ENCODE assay signal across 9 mouse cellular contexts in genomic region chr16:33751152-33751551, GRCm38 (mm10). TPM values are rescaled to one million over a fixed set of nuclear protein-coding genes. Genes with fewer than 3 reads are reported as not detected.
A peak's percentile ranks its signal among the peaks of the same experiment; 100 is the strongest.
DNase-seq lines count a peak whose midpoint lies in the region; ATAC-seq and TF ChIP-seq lines count a peak whose summit lies in the region.
"Had no signal": no experiment of that assay in that cellular context is flagged by ENCODE, and none has a peak within 500 bp of the region (broad histone marks: within the 10 kb centered on the region; RNA-seq: fewer than 3 reads in every experiment).

No protein-coding gene starts in this region.

- H3K27ac ChIP-seq in heart, embryonic 13.5 days (replicated peaks): no peak overlapping the region
- no peak overlapping the region for H3K27ac ChIP-seq in ES-Bruce4 (ENCODE audit: insufficient read depth, low read length)
- H3K27ac ChIP-seq in intestine, embryonic 15.5 days: peak overlapping the region; percentile 67

- peaks cover 93% of the 10 kb centered on the region for H3K36me3 ChIP-seq in heart, embryonic 13.5 days
- no peaks in the 10 kb centered on the region for H3K36me3 ChIP-seq in ES-Bruce4 (ENCODE audit: control insufficient read depth, insufficient read depth, low read length, poor library complexity, severe bottlenecking)
- peaks cover 6% of the 10 kb centered on the region; the same call in 1 of the 2 replicates for H3K36me3 ChIP-seq in intestine, embryonic 15.5 days

- no peak for TF ChIP-seq CTCF in ES-Bruce4 (IDR thresholded peaks at IDR 0.05; ENCODE audit: low read depth, low read length)

- no peaks in the 10 kb centered on the region for H3K27me3 ChIP-seq in heart, embryonic 13.5 days (replicated peaks)
- no peaks in the 10 kb centered on the region for H3K27me3 ChIP-seq in ES-Bruce4 (ENCODE audit: control insufficient read depth, insufficient read depth, low read length, poor library complexity, severe bottlenecking)
- H3K27me3 ChIP-seq in intestine, embryonic 15.5 days (replicated peaks): no peaks in the 10 kb centered on the region

- intact Hi-C loops in heart, postnatal 25 days (cut with DNase I): no loop called here

- H3K4me3 ChIP-seq in heart, embryonic 13.5 days: no peak overlapping the region
- H3K4me3 ChIP-seq in ES-Bruce4 (ENCODE audit: low read depth, low read length): peak overlapping the region; percentile 20
- peak overlapping the region; percentile 17 for H3K4me3 ChIP-seq in intestine, embryonic 15.5 days (replicated peaks)

- H3K4me1 ChIP-seq in heart, embryonic 13.5 days: peaks cover 11% of the 10 kb centered on the region
- no peaks in the 10 kb centered on the region for H3K4me1 ChIP-seq in ES-Bruce4 (ENCODE audit: control insufficient read depth, insufficient read depth, low read length)
- H3K4me1 ChIP-seq in intestine, embryonic 15.5 days (replicated peaks): no peaks in the 10 kb centered on the region

- no peak for ATAC-seq in heart, embryonic 13.5 days (ENCODE audit: extremely low read depth, insufficient number of reproducible peaks, low FRiP score, low TSS enrichment)
- peak; percentile 66 for ATAC-seq in intestine, embryonic 15.5 days
- peak; percentile 25 for ATAC-seq in megakaryocyte, adult 5-6 weeks (ENCODE audit: poor library complexity, severe bottlenecking)

- no peak for TF ChIP-seq EP300 in ES-Bruce4 (IDR thresholded peaks at IDR 0.05; ENCODE audit: insufficient read depth, low read depth, low read length)

- WGBS in heart, embryonic 13.5 days: 31% methylated on average over 13 of the region's 13 CpGs
- 30% methylated on average over 13 of the region's 13 CpGs for WGBS in intestine, embryonic 15.5 days

- no peak overlapping the region for H3K9ac ChIP-seq in heart, embryonic 13.5 days
- H3K9ac ChIP-seq in ES-Bruce4 (ENCODE audit: low read depth, poor library complexity, severe bottlenecking): no peak overlapping the region
- H3K9ac ChIP-seq in intestine, embryonic 15.5 days: no peak overlapping the region; the same call in 1 of the 2 replicates

- no peaks in the 10 kb centered on the region for H3K9me3 ChIP-seq in heart, embryonic 13.5 days
- H3K9me3 ChIP-seq in ES-Bruce4 (replicated peaks; ENCODE audit: control insufficient read depth, insufficient read depth, low read length, poor library complexity, severe bottlenecking): no peaks in the 10 kb centered on the region
- no peaks in the 10 kb centered on the region for H3K9me3 ChIP-seq in intestine, embryonic 15.5 days

- no peak for TF ChIP-seq POLR2A in ES-Bruce4 (IDR thresholded peaks at IDR 0.05; ENCODE audit: insufficient read depth, low read length)

- H3K4me2 ChIP-seq in heart, embryonic 13.5 days: peak overlapping the region; percentile 44
- peak overlapping the region; percentile 41 for H3K4me2 ChIP-seq in intestine, embryonic 15.5 days (replicated peaks)
- H3K4me2 ChIP-seq: midbrain, embryonic 11.5 days had no signal

- no peak for DNase-seq in heart, postnatal 25 days (ENCODE audit: low spot score)
- no peak for DNase-seq in cerebellum, postnatal 36 days
- no peak for DNase-seq in adrenal gland, adult 8-10 months
- no peak for DNase-seq in gastrocnemius, adult 18-20 months (ENCODE audit: low spot score)

RNA-seq across cellular contexts. Expression of gene Muc13, which starts 42.7 kb away (rescaled TPM):
- polyA plus RNA-seq in heart, embryonic 13.5 days (2015; fragmentation: Nextera tagmentation; extraction: Ambion mirVana): 0.09 and 0.13 TPM in 2 replicates
- under 1 TPM in 1 of 2 experiments, not detected in 1; 0.10 TPM for total RNA-seq in heart, postnatal 25 days (2021)
- not detected in 2 replicates for polyA plus RNA-seq in ES-Bruce4 (2011; ENCODE audit: insufficient read depth, insufficient read length, low read depth, missing spikeins)
- polyA plus RNA-seq in intestine, embryonic 15.5 days (2015; fragmentation: Nextera tagmentation; extraction: Ambion mirVana): 209 and 261 TPM in 2 replicates
- total RNA-seq in megakaryocyte, adult 5-6 weeks (2015): 1.2 and 2.1 TPM in 2 replicates
- 0.81 and 1.8 TPM in 2 replicates for total RNA-seq in megakaryocyte, adult 5-6 weeks (2017)
- total RNA-seq in adrenal gland, adult 8-10 months (2022): under 1 TPM in 1 of 4 experiments, not detected in 3; 0.09 TPM
- total RNA-seq in gastrocnemius, adult 18-20 months (2021): not detected
